Mouse (Mus musculus) embryo, embryonic 11.5 days (tissue): ENCODE measurements around the gene Ankrd13b.

Experiments
- DNase-seq: peaks from one replicate; pipeline ENCODE4 v3.0.0-alpha.2; 2012; ENCODE audit warnings: low read depth, low spot score

Gene Ankrd13b

GRCm38 (mm10) chr11:77508068-77509021, 18.9 kb upstream of the Ankrd13b start:
- DNase-seq: peak; percentile 73

GRCm38 (mm10) chr11:77507426-77507825, 17.9 kb upstream of the Ankrd13b start:
- DNase-seq: no peak

DNA sequence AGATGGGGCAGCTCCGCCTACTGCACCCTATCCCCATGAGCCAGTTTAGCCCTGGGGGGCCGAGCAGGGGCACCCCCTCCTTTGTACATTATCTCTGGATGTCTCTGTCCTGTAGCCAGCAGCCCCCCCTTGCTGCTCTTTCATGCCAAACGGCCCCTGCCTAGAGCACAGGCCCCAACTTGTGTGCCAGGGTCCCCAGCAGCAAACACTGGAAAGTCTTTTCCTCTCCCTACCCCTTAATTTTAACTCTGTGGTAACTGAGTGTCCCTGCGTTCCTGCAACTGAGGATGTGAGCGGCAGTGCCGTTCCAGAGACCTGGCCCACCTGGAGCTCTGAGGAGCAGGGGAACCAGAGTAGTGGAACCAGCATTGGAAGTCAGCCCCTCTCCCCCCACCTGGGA, 17.5 kb upstream of the Ankrd13b start:
- DNase-seq: no peak

DNA sequence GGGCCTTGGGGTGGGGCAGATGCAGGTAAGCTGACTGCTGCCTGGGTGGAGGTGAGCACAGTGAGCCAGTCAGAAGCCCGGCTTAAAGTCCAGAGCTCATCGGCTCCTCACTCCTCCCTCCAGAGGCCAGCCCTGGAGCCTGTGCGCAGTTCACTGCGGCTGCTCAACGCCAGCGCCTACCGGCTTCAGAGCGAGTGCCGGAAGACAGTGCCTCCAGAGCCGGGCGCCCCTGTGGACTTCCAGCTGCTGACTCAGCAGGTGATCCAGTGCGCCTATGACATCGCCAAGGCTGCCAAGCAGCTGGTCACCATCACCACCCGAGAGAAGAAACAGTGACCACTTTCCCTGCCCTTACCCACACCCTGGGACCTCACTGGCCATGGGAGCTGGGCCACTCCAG, 16.8 kb upstream of the Ankrd13b start:
- no peak for DNase-seq

DNA sequence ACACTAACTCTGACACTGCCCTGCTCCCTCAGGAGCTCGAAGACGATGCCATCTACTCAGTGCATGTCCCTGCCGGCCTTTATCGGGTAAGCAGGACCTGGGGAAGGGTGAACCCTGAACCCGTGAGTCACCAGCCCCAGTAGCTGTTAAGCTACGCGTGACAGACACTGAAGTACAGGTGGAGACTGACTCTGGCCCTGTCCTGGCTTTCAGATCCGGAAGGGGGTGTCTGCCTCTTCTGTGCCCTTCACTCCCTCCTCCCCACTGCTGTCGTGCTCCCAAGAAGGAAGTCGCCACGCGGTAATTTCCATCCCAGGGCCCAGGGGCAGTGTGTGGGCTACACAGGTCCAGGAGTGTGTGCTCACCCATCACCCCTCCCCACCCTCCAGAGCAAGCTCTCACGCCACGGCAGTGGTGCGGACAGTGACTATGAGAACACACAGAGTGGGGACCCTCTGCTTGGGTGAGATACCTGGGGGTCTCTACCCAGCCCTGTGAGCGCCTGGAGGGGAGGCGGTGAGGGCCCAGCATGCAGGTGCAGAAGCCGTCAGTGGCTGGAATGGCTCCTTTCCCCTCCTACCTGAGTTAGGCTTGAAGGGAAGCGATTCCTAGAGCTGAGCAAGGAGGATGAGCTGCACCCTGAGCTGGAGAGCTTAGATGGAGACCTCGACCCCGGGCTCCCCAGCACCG, 16.0 kb upstream of the Ankrd13b start:
- DNase-seq: no peak

DNA sequence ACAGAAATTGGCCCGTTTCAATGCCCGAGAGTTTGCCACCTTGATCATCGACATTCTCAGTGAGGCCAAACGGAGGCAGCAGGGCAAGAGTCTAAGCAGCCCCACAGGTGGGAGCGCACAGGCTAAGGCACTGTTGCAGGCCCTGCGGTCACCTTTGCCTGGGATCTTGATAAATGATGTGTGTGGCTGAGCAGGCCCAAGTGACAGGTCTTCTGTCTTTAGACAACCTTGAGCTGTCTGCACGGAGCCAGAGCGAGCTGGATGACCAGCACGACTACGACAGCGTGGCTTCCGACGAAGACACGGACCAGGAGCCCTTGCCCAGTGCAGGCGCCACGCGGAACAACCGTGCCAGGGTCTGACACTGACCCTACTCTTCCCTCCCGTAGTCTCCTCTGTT, 14.9 kb upstream of the Ankrd13b start:
- no peak for DNase-seq

- DNase-seq: no peak
Observed at GRCm38 (mm10) chr11:77503511-77503910, 14.0 kb upstream of the Ankrd13b start.

DNA sequence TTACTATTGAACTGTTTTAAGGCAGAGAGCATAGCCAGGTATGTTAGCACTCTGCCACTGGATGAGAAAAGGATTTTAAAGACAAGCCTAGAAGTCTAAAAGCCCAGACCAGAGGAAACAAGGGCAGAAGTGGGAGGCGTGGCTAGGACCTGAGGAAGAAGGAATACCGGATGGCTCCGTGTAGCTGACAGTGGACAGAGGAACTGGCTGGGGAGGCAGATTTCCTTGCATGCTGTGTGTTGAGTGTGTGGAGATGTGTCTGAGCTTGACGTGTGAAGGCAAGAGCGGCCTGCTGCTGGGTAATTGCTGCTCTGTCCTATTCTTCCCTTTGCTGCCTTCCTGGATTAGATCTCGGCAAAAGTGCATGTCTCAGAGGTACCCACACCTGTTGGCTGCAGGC, 13.0 kb upstream of the Ankrd13b start:
- no peak for DNase-seq

DNA sequence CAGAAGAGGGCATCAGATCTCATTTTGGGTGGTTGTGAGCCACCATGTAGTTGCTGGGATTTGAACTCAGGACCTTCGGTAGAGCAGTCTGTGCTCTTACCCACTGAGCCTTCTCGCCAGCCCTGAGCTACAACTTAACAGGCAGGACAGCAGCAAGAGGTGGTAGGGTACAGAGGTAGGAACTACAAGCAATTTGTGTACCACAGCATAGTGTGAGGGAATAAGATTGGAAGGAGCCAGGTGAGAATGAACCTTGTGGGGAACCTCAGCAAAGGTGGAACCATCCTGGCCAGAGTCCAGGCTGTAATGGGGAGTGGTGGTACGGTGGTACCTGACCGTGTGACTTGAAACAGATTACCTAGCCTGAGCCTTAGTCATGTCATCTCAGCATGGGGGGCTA, 12.5 kb upstream of the Ankrd13b start:
- no peak for DNase-seq

GRCm38 (mm10) chr11:77501392-77501791, 11.9 kb upstream of the Ankrd13b start:
- no peak for DNase-seq

DNA sequence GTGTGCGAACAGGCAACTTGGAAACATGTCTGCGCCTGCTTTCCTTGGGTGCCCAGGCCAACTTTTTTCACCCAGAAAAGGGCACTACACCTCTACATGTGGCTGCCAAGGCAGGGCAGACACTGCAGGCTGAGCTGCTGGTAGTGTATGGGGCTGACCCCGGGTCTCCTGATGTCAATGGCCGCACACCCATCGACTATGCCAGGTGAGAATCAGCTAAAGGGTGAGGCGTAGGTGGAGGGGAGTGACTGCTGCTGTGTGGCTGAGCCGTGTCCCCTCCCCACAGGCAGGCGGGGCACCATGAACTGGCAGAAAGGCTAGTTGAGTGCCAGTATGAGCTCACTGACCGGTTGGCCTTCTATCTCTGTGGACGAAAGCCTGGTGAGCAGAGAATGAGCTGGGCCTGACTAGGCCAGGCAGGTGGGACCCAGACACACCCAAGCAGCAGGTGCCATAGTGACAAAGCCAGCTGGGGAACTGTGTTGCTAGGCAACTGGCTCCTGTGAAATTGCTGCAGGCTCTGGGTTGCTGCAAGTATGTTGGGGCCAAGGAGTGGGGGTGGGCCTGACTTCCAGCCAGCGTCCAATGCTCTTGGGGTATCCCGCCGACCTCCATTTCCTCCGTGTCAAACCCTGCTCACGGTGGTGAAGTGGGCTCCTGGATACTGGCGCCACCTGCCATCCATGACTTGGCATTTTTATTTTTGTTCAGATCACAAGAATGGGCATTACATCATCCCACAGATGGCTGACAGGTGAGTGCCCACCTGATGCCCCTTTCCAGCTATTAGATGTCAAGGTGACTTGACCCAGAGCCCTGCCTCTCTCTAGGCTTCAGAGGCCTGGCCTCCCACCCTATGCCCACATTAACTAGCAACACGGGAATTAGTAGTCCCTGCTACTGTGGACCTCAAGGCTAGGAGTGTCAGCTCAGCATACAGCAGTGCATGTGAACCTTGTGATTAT, 11.2 kb upstream of the Ankrd13b start:
- DNase-seq: no peak

DNA sequence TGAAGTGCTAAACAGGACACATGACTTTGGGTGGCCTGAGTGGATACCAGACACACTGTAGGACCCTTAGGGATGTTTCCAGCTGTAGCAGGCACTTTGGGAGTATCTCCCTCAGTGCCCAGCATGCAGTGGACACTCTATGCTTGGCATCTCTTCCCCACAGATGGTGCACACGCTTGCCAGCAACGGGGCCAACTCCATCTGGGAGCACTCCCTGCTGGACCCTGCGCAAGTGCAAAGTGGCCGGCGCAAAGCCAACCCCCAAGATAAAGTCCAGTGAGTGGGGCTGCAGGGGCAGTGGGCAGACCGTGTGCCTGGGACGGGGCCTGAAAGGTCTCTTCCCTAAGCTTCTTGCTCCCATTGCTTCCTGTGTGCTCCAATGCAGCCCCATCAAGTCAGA, 9.9 kb upstream of the Ankrd13b start:
- DNase-seq: no peak

GRCm38 (mm10) chr11:77498261-77499139, 9.0 kb upstream of the Ankrd13b start:
- no peak for DNase-seq

DNA sequence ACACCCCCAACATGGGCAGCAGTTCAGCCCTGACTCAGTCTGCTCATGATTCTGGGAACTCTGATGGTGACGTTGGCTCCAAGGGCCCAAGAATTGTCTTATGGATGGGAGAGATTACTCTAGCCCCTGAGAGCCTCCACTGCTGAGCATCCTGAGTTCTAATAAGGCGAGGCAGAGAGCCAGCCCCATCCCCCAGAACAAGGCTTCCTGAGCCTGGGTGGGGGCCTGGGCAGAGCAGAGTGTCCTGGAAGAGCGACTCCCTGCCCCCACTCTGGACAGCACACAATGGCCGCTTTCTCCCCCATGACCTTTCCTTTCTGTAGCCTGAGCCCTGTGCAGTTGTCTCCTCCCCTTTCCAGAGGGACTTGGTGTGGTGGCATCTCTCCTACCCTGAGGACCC, 8.4 kb upstream of the Ankrd13b start:
- DNase-seq: no peak

GRCm38 (mm10) chr11:77497341-77497756, 7.9 kb upstream of the Ankrd13b start:
- DNase-seq: peak; percentile 59

GRCm38 (mm10) chr11:77495507-77495906, 6.0 kb upstream of the Ankrd13b start:
- no peak for DNase-seq

DNA sequence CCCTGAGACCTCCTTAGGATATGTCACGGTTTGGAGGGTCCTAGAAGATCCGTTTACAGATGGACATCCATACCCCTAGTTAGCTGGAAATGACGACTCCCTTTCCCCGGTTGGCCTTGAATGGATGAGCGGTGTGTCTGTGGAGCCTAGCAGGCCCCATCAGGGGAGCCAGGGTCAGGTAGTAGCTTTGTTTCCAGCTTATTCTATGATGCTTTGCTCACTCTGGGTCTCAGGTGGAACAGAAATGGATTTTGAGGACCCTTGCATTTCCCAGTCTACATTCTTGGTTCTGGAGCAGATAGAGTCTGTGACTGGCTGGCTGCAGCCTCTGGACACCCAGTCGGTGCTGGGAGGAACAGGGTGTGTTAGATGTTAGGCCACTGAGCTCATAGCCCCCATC, 5.3 kb upstream of the Ankrd13b start:
- DNase-seq: no peak

- DNase-seq: no peak
Observed at GRCm38 (mm10) chr11:77494344-77494676, 4.8 kb upstream of the Ankrd13b start.

- no peak for DNase-seq
Observed at GRCm38 (mm10) chr11:77493512-77494343, 4.2 kb upstream of the Ankrd13b start, which contains the start of gene Git1. Gene Git1, plus strand, starts transcription at chr11:77493562.

DNA sequence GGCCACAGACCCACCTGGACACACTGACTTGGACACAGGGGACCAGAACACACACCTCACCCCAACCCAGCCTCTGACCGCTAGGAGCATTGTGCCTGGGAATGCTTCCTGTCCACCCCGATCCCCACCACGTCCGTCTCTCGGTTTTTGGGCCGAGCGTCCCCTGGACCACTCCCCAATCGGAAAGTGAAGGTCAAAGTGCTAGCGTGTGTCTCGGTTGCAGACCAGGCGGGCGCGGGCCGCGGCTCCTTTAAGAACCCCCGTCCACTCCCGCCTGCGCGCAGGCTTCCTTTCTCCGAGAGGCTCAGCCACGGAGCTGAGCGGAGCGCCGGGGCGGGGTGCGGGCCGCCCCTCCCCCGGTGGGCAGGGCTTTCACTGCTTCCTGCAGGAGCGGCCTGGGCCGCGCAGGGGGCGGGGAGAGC, 3.4 kb upstream of the Ankrd13b start:
- peak; percentile 89 for DNase-seq
